Mouse (Mus musculus) ovary, postnatal 36 days (tissue): Measurements from ENCODE around the gene Cnnm1.

ENCODE experiments used
- DNase-seq: peaks from one replicate; pipeline ENCODE4 v3.0.0; 2022; ENCODE audit warnings: low spot score, mixed read lengths

Gene Cnnm1

GRCm38 (mm10) chr19:43511621-43512620 lies 71.7 kb downstream of the Cnnm1 start:
- DNase-seq: no peak

GRCm38 (mm10) chr19:43513874-43514273 lies 73.6 kb downstream of the Cnnm1 start:
- DNase-seq: no peak

GRCm38 (mm10) chr19:43515668-43516396 lies 75.6 kb downstream of the Cnnm1 start:
- DNase-seq: no peak

DNA sequence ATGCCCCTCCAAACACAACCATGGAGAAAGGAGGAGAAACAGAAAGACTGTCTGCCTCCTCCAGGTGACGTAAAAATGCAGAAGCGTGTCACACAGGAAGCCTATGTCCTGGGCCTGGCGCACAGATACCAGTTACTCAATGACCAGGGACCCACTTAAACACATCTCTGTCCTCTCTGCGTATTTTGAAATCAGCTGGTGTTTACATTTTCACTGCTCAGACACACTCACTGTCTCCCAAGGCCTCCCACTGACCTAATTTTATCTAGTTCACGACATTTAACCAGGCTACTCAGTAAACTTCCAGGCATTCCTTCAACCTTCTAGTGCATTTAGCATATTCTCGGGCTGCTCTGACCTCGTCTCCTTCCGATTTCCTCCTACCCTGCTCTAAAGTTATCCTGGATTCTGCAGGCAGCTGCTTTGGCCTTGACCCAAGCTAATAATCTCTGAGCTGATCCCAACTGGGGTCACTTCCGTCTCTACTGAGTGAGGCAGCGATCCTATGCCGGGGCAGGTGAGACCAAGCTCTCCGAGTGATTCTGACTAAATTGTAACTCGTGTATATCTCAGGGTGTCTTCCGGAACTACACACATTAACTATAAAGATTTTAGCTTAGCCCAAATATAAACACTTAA lies 76.3 kb downstream of the Cnnm1 start:
- DNase-seq: no peak

DNA sequence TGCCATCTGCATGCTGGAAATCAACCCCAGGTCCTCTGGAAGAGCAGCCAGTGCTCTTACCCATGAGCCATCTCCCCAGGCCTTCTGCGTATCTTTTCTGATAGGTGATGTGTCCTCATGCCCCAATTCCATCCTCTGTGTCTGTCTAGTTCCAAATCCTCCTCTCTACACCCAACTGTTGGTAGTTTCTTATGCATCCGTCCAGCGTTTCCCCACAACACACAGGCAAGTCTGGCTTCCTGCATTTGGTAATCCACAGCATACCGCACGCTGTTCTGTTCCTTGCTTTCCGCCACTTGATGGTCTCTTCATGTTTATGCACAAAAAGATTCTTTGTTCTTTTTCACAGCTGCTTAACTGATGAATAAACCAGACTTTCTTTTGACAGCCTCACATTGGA lies 77.1 kb downstream of the Cnnm1 start:
- no peak for DNase-seq

- DNase-seq: no peak
Observed at GRCm38 (mm10) chr19:43517808-43518207, 77.6 kb downstream of the Cnnm1 start.

GRCm38 (mm10) chr19:43518261-43518660 lies 78.0 kb downstream of the Cnnm1 start:
- DNase-seq: no peak

DNA sequence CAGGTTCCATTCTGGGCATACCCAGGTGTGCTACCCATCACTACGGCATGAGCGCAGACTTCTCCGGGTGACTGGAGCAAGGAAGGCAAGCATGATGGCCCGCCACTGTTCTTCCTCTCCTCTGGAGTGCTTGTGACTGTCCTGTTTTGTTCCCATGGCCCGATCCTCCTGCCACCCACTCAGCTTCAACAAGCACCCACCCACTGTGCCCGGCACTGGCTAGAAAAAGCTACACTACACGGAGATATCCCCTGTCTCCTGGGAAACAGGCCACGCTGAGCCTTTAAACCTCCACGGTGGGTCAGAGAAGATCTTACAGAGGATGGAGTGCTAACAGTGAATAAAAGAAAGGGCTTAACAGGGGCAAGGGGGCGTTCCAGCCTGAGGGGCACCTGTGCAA lies 79.0 kb downstream of the Cnnm1 start:
- no peak for DNase-seq

DNA sequence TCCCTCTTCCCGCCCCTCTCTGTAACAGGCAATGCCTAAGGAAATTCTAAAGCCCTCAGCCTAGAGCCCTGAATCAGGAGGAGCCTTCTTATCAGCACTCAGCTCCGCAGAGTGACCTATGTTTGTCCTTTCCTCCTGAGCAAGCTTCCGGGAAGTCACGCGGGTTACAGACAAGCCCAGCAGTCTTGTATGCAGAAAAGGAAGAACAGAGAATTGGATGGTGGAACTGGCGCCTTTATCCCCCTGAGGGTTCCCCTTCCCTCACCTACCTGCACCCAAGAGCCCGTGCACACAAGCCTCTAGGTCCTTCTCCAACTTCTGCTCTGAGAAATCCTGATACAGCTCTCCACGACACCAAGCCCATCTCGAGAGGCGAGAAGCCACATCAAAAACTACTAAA lies 80.2 kb downstream of the Cnnm1 start:
- DNase-seq: no peak

DNA sequence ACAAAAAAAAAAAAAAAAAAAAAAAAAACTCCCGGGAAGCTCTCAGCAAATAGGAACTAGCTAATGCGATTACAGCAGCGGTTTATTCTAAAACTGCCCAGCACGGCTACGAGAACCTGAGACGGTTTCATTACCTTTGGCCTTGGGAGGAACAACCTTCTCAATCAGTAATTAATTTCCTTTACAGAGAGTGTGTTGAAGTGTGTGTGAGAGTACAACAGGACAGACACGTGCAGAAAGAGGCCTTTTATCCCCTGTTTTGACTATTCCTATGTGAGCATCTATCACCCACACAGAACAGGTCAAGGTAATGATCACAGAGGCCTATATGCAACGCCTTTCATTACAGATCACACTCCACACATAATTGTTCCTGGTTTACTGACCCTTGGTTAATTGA lies 81.1 kb downstream of the Cnnm1 start:
- DNase-seq: no peak

GRCm38 (mm10) chr19:43521996-43522395 lies 81.8 kb downstream of the Cnnm1 start:
- DNase-seq: no peak

DNA sequence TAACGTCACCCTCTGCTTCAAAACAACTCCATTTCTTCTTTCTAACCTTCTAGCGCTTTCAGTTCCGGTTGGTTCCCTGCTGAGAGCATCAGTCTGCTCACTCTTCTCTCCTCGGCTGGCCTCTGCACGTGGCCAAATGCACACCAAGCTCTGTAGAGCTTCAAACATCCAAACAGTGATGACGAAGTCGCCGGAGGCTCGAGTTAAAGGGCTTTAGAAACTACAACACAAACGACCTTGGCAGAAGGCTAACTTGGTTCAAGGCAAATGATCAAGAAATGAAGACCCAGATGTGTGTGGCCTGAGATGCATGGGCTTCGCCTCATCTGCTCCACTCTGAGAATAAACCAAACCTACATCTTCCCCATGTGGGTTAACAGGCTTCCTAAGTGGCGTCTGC lies 83.3 kb downstream of the Cnnm1 start:
- DNase-seq: peak; percentile 23

DNA sequence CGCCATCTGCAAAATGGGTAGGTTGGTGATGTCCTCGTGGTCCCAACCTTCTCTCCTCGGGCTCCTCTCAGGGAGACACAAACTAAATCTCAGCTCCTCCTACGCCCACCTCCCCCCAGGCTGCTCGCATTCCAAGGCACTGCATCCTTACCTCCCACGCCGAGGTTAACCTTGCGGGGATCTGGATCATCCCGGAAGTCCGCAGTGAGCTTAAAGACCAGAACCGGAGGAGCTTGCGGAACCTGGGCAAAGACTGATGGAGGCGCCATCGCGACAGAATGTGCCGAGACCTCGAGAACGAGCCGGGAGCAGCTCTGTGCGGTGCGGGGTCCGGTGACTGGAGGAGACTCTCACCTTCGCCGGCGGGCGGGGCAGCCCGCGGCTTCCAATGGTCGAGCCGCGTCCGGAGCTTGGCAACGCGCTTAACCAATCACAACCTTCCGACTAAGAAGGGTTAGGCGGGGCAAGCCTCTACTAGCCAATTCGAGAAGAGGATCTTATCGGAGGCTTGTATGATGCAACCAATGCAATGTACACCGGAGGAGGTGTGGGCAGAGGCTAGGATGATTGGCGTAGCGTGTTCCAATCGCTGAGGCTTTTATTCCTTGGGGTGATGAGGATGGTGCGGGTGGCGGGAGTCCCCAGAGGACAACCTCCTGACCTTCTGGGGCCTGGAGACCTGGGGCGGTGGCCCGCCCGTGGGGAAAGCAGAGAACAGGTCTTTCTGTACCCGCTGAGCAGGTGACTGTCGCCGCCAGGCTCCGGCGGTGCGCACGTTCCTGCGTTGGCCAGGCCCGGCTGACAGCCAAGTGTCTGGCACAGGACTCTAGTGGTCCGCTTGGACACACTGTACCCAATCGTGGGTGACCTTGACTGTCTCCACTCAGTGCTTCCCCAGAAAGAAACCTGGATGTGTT lies 84.2 kb downstream of the Cnnm1 start, which contains the start of gene Got1:
Gene Got1 (minus strand): TSS at position 419 of the 917 bp plus-strand sequence.
- peak; percentile 90 for DNase-seq

DNA sequence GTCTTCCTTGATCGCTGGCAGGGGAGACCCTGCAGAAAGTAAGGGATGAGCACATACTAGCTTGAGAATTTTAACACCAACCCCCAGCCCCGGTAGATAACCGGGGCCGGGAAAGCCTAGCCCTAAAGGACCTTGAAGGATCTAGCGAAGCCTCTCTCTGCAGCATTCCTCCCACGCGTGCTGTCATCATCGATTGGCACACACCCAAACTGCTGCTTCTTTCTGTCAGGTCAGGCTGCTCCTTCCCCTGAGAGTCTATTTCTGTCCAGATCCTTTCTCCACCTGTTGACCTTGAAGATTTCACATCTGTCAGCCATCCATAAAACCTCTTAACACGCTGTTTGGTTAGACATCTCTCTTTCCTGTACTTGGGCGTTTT lies 84.9 kb downstream of the Cnnm1 start:
- DNase-seq: peak; percentile 62

GRCm38 (mm10) chr19:43525566-43525965 lies 85.3 kb downstream of the Cnnm1 start:
- no peak for DNase-seq

DNA sequence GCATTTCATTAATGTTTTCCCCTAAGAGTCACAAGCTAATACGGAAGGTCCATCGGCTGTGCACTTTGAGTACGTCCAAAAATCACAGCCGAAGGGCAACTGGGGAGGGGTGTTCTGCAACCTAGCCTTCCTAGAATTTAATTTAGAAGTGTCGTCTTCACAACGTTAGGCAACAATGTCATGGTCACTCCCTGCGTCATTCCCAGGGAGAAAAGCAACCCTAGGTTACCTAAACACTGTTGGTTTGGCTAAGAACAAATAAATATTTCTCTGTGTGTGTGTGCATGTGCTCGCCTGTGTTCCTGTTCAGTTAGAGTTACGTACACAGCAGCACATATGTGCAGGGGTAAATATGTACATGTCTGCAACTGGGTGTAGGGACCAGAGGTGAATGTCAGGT lies 85.8 kb downstream of the Cnnm1 start:
- DNase-seq: no peak

- DNase-seq: no peak
Observed at GRCm38 (mm10) chr19:43527131-43527530, 86.9 kb downstream of the Cnnm1 start.

- no peak for DNase-seq
Observed at GRCm38 (mm10) chr19:43528056-43528587, 87.9 kb downstream of the Cnnm1 start.

DNA sequence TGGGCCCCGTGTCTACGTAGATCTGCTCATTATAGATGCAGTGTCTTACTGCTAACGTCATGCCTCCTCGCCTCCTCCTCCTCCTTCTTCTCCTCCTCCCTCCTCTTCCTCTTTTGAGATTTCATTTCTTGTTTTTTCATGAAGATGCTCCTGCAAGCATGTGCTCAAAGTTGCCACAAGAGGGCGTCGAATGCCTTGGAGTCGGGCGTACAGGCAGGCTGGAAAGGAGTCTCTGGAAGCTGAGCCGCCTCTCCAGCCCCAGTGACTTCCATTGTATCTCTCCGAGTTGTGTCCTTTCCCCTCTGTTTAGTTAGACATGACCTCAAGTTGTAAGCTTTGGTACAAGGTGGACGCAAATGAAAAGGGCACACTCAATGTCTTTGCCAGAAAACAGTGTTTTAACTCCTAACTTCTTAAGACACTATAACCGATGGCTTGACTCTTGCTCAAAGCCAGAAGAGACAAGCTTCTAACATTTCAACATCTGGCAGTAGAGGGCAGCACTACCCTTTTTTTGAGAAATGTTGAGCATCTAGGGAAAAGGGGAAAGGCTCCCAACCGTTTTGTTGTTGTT lies 90.0 kb downstream of the Cnnm1 start:
- peak; percentile 58 for DNase-seq

DNA sequence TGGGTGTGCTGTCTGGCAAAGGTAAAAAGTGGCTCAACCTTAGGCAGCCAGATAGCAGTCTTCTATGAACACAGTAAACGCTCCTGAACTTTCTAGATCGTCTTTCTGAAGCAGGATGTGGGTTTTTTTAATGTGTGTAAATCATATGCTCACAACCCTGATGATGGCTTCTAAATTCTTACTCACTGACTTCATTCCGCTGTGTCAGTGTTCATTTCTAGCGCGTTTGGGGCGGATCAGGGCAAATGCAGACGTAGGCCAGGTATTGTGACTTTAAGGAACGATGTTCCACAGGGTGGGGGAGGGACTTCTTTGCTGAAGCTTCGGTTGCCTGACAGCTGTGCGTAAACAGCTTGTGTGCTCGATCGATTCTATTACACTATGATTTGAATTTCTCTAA lies 90.7 kb downstream of the Cnnm1 start:
- no peak for DNase-seq

- no peak for DNase-seq
Observed at GRCm38 (mm10) chr19:43535372-43535771, 95.1 kb downstream of the Cnnm1 start.
